Mouse (Mus musculus) left cerebral cortex, adult 11 months (tissue): ENCODE measurements around the gene Ptms.

Source experiments
- DNase-seq: peaks from one replicate; pipeline ENCODE4 v3.0.0; 2022; ENCODE audit warnings: low spot score

Ptms gene

GRCm38 (mm10) chr6:124919695-124920317 lies at the start of gene Ptms:
TSS of gene Ptms (minus strand) at chr6:124920103.
- DNase-seq: peak; percentile 94

GRCm38 (mm10) chr6:124967766-124968165 lies 47.9 kb upstream of the Ptms start:
- DNase-seq: no peak

DNA sequence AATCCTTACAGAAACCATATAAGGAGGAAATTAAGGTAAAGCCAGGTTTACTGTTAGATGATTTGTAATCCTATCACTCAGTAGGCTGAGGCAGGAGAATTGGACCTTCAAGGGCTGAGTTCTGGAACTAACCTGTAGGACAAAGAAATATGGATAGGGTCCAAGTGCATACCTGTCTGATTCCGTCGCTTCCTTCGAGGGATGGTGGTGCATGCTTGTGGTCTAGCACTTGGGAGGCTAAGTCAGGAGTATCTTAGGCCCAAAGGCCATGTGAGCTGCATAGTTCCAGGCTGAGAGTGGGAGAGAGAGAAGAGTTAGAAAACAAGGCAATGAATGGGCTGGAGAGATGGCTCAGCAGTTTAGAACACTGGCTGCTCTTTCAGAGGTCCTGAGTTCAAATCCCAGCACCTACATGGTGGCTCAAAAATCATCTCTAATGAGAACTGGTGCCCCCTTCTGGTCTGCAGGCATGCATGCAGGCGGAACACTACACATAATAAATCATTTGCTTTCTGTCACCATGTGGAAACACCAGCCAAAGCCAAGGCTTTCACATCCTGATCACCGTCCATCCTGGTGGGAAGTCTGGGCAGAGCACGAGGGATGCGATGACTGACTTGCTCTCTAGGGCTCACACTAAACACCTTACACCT lies 46.7 kb upstream of the Ptms start:
- DNase-seq: no peak

DNA sequence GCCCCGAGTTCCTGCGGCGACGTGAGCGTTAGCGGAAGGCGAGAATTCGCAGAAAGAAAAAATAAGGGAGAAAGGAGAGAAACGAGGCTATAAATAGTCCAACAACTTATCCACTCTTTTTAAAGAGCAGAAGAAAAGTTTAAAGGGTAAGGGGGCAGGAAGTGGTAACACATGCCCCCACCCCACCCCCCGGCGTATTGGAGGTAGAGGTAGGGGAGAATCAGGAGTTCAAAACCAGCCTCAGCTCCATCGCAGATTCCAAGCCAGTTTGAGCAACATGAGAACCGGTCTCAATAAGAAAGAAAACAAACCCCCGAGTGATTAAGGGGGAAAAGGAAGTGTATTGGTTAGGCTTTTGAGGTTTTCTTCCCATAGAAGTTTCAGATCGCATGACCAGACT lies 45.8 kb upstream of the Ptms start:
- no peak for DNase-seq

- DNase-seq: peak; percentile 86
Observed at GRCm38 (mm10) chr6:124965088-124965719, 45.3 kb upstream of the Ptms start, which contains the start of gene Cops7a. TSS of gene Cops7a (minus strand) at chr6:124965538.

GRCm38 (mm10) chr6:124964638-124965037 lies 44.7 kb upstream of the Ptms start:
- no peak for DNase-seq

DNA sequence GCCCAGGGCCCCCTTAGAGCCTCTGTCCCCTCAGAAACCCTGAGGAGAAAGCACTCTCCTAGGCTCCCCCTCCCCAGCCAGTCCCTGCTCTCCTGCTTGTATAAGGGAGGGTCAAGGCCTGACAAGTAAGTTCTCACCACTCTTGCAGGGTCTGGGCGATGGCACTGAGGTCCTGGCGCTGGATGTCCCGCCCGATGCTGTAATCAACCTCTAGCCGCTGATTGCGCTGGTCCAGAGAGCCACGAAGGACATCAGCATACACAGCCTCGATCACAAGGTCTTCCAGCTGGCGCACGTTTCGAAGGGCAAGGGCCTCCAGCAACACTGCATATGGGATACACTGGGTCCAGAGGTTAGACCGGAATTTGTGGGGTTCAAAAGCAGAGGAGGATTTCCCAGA lies 41.1 kb upstream of the Ptms start:
- no peak for DNase-seq

- no peak for DNase-seq
Observed at GRCm38 (mm10) chr6:124959960-124960359, 40.1 kb upstream of the Ptms start.

DNA sequence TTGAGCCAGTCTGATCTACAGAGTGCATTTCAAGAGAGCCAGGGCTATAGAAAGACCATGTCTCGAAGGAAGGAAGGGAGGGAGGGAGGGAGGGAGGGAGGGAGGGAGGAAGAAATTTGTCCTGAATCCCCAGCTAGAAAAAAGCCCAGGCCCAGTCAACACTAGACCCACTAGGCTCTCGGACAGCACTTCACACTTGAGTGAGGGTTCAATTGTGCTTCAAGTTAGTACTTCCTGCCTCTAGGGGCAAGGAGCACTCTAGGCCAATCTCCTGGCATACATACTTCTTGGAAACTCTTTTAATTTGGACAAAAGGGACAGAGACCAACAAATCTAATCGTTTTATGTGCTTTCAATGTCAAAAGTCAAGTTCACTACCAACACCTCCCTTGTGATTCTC lies 38.2 kb upstream of the Ptms start:
- DNase-seq: no peak

- no peak for DNase-seq
Observed at GRCm38 (mm10) chr6:124955212-124955611, 35.3 kb upstream of the Ptms start.

DNA sequence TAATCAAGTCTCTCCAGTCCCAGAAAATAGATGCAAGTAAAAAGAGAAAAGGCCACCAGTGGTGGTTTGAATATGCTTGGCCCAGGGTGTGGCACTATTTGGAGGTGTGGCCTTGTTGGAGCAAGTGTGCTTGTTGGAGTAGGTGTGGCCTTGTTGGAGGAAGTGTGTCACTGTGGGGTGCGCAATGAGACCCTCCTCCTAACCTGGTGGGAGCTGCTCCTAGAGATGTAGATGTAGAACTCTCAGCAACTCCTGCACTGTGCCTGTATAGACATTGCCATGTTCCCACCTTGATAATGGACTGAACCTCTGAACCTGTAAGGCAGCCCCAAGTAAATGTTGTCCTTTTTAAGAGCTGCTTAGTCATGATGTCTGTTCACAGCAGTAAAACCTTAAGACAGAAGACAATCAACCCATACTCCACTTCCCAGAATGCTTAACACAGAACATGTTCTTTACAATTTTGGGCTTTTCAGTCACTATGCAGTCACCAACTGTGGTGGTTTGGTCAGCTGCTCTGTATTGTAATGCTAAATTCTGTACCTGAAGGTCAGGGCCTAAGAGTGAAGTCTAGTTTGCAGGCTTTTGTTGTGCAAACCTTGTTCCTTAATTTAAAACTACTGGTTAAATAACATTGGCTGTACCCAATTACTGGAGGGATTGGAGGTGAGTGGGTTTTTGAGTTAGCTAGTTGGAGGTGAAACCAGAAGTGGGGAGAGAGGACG lies 34.2 kb upstream of the Ptms start:
- DNase-seq: no peak

DNA sequence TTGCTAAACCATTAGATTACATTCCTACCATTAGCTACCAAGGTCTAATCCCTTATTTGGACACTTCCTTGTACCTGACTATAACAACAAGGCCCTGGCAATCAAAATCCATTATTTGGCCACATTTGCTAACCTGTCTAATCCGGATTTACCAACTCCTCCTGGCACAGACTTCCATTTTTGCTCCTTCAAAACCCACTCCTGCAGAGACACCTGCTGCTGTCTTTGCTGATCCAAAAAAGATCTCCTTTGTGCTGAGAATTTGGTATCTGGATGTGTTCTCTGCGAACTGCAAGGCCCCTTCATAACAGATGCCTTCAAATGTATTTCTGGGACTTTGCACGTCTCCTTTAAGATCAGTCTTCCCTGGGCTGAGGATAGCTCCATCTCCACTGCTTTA lies 23.6 kb upstream of the Ptms start:
- no peak for DNase-seq

DNA sequence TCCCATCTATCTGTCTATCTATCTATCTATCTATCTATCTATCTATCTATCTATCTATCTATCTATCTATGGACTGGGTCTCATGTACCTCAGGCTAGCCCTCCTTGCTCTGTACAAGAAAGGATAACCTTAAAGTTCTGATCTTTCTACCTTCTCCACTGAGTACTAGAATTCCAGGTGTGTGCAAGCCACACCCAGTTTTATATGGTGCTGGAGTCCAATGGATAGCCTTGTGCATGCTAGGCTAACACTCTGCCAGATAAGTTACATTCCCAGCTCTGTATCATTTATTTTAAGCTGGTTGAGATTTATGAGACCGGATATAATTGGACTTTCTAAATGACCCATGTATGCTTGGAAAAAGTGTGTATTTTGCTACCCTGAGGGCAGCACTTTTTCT lies 21.8 kb upstream of the Ptms start:
- no peak for DNase-seq

GRCm38 (mm10) chr6:124938554-124938953 lies 18.7 kb upstream of the Ptms start:
- no peak for DNase-seq

DNA sequence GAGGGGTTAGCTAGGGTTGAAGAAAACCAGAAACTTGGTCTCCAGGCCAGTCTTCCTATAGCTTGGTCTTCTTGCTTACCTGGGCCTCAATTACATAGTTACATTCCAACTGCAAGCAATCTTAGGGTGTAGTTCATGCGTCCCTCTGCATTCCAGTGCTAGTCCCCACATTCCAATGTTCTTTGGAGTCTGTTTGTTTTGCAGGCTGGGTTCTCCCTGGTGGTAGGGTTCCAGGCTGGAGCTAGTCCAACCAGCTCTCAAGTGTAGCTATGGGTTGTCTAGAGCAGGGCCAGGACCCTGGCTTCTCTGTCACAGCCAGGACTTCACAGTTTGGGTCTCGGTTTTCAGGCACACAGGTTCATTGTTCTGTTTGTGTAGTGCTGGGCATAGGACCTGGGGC lies 17.6 kb upstream of the Ptms start:
- DNase-seq: no peak

DNA sequence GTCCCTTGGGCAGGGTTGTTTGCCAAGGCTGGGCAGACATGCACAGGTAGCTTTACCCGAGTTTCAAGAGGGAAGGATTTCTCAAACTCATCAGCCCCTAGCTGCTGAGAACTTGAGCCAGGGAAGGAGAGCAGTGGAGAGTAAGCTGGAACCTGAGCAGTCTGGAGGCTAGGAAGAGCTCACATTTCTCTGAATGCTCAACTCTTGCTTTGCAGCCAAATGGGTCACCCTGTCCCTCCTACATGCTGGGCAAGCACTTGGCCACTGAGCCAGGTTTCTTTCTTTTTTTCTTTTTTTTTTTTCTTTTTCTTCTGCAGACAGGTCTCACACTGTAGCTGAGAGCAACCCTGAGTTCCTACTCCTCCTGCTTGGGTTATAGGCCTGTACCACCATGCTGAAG lies 16.8 kb upstream of the Ptms start:
- DNase-seq: no peak

DNA sequence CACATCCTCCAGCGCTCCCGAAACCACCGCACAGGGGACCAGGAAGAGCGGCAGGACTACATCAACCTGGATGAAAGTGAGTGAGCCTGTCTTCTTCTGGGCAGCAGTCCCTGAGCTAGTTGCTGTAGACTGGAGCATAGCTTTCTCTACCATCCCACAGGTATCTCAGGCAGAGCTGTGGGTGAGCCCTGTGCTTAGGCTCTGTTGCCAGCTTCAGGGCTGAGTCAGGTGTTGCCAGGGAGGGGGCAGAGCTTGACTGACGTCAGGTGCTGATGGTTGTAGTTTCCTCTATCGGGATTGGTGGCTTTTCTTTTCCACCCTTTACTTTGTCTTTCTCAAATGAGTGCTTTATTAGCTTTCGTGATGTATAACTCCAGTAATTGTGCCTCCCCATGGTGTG lies 14.8 kb upstream of the Ptms start:
- DNase-seq: no peak

DNA sequence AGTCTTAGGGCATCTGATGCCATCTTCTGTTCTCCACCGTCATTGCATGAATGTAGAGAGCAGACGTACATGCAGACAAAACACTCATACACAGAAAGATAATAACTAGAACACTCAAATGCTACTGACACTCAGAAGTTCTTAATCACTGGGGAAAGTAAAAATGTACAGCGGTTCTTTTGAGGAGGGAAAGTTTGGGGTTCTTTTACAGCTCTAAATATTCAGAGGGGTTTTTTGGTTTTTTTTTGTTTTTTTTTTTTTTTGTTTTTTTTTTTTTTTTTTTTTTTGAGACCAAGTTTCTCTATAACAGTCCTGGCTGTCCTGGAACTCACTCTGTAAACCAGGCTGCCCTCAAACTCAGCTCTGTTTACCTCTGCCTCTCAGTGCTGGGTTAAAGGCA lies 13.2 kb upstream of the Ptms start:
- DNase-seq: no peak

DNA sequence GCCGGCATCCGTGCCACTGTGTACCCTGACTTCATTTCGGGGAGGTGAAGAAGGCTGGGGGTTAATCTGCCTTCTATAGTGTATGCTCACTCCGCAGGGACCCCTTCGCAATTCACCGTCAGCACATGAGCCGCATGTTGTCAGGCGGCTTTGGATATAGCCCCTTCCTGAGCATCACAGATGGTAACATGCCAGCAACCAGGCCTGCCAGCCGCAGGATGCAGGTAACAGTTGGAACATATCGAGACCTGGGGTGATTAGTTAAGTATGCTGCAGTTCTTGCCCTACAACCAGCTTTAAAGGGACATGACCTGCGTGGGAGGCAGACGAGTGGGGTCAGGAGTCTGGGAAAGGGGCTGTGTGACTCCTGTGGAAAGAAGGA lies 12.4 kb upstream of the Ptms start:
- DNase-seq: no peak

GRCm38 (mm10) chr6:124931525-124932313 lies 11.8 kb upstream of the Ptms start:
- no peak for DNase-seq

DNA sequence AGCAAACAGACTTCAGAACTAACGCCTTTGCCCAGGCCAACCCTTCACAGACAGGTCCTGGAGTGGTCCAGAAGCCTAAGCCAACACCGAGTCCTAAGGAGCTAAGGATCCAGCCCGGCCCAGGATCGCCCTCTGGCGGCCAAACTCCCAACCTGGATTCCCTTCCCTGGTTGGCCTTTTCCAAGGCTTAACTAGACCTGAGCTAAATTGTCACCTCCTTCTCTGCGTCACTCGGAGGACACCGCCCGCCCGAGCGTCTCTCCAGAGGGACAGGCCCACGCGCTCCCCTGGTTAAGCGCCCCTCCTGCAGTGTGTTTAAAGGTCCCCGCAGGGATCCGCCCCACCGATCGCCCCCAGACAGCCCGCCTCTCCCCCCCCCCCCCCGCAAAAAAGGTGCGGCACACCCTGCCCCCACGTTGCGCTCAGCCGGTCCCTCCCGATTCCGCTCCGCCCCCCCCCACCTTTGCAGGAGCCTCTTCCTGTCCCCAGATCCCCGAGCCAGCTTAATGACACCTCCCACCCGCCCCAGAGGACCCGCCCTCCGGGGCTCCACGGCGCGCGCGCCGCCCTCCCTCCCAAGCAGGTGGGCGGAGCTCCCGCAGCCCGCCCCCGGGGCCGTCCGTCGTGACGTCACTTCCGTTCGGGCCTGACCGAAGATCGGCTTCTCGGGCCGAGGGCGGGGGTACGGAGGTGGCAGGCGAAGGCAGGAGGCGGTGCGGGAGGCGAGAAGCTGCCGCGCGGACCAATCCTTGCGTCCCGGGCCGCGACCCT lies 11.0 kb upstream of the Ptms start, which contains the start of gene Mlf2:
Mlf2 (plus strand) TSS at position 633 of the 771 bp plus-strand sequence.
- peak; percentile 98 for DNase-seq
